Mouse (Mus musculus) small intestine, adult 2 months (tissue): ENCODE results near the gene Ssx2ip.

Experiments
- CTCF ChIP-seq: fragments of 200-500 bp; IDR thresholded peaks from 2 replicates; pipeline ENCODE4 v1.5.1; 2012; ENCODE audit warnings: low read depth, mild to moderate bottlenecking, control low read depth, inconsistent platforms, low read length, moderate library complexity, mixed read lengths; ENCODE audit not compliant: insufficient replicate concordance, insufficient read length; ENCODE audit errors: extremely low read depth
- POLR2A ChIP-seq: fragments of 200-500 bp; IDR thresholded peaks from 2 replicates; pipeline ENCODE4 v1.6.1; 2012; ENCODE audit warnings: low read depth, mild to moderate bottlenecking, control low read depth, inconsistent platforms, low read length, moderate library complexity

GRCm38 (mm10) chr3:146447598-146447997 lies 43.2 kb downstream of the Ssx2ip start:
- TF ChIP-seq CTCF: no peak
- no peak for TF ChIP-seq POLR2A
